In the genomic region with DNA sequence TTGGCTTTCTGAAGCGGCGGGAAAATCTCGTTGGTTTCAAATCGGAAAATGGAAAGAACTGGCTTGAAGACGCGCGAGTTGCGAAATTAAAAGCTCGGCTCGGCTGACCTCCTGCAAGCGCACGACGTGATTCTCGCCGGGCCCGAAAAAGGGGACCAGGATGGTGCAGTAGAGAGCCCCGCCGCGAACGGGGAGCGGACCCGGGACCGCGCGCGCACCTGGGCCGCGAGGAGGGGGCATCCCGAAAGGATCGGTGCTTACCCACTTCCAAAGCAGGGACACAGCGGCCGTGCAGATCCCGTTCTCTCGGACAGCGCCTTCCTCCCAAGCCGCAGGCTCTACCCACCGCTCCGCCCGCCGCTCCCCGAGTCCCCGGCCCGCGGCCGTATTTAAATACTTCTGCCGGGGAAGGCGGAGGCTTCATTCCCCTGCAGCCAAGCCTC, we compare ENCODE assay signal across 8 mouse cellular contexts. TPM values are rescaled to one million over a fixed set of nuclear protein-coding genes. Genes with fewer than 3 reads are reported as not detected.
A peak's percentile ranks its signal among the peaks of the same experiment; 100 is the strongest.
DNase-seq lines count a peak whose midpoint lies in the region; ATAC-seq and TF ChIP-seq lines count a peak whose summit lies in the region.

No protein-coding gene starts in this region.

- no peaks in the 10 kb centered on the region for H3K9me3 ChIP-seq in heart, embryonic 11.5 days (replicated peaks; ENCODE audit: control insufficient read depth, low read length)
- no peaks in the 10 kb centered on the region for H3K9me3 ChIP-seq in embryonic facial prominence, embryonic 15.5 days (replicated peaks)
- no peaks in the 10 kb centered on the region for H3K9me3 ChIP-seq in liver, embryonic 11.5 days (ENCODE audit: control insufficient read depth, low read length)
- H3K9me3 ChIP-seq in stomach, postnatal 0 days (ENCODE audit: control insufficient read depth, low read length) = no peaks in the 10 kb centered on the region

- no peaks in the 10 kb centered on the region for H3K27me3 ChIP-seq in heart, embryonic 11.5 days (ENCODE audit: control insufficient read depth, insufficient read depth, low read length)
- H3K27me3 ChIP-seq in C2C12 (ENCODE audit: control insufficient read depth, insufficient read depth, insufficient read length) = no peaks in the 10 kb centered on the region
- H3K27me3 ChIP-seq in embryonic facial prominence, embryonic 15.5 days = no peaks in the 10 kb centered on the region
- no peaks in the 10 kb centered on the region for H3K27me3 ChIP-seq in liver, embryonic 11.5 days (replicated peaks; ENCODE audit: control insufficient read depth, insufficient read depth, low read length)
- H3K27me3 ChIP-seq in stomach, postnatal 0 days (ENCODE audit: control insufficient read depth, insufficient read depth, low read length) = no peaks in the 10 kb centered on the region

- WGBS in heart, embryonic 11.5 days (ENCODE audit: insufficient replicate concordance) = under 1% methylated on average over 40 of the region's 47 CpGs
- WGBS in embryonic facial prominence, embryonic 15.5 days = 0% methylated on average over 45 of the region's 47 CpGs
- WGBS in liver, embryonic 11.5 days = under 1% methylated on average over 44 of the region's 47 CpGs
- under 1% methylated on average over 43 of the region's 47 CpGs for WGBS in stomach, postnatal 0 days

- ATAC-seq in heart, embryonic 11.5 days (replicated peaks; ENCODE audit: insufficient number of reproducible peaks, low FRiP score, low TSS enrichment) = no peak
- ATAC-seq in embryonic facial prominence, embryonic 15.5 days (ENCODE audit: insufficient number of reproducible peaks, low FRiP score, low TSS enrichment, low read depth) = no peak
- no peak for ATAC-seq in liver, embryonic 11.5 days (replicated peaks; ENCODE audit: low FRiP score)
- ATAC-seq in stomach, postnatal 0 days (ENCODE audit: low FRiP score, low TSS enrichment) = no peak

- peak overlapping the region; percentile 80 for H3K9ac ChIP-seq in heart, embryonic 11.5 days (ENCODE audit: low read depth, low read length)
- peak overlapping the region; percentile 58 for H3K9ac ChIP-seq in embryonic facial prominence, embryonic 15.5 days
- peak overlapping the region; percentile 83 for H3K9ac ChIP-seq in liver, embryonic 11.5 days (ENCODE audit: low read depth, low read length)
- H3K9ac ChIP-seq in stomach, postnatal 0 days (ENCODE audit: low read length) = peak overlapping the region; percentile 87

- peaks cover 52% of the 10 kb centered on the region for H3K79me2 ChIP-seq in C2C12 (ENCODE audit: control insufficient read depth, insufficient read depth)

- no peak for TF ChIP-seq CTCF in C2C12 (IDR thresholded peaks at IDR 0.05; ENCODE audit: control insufficient read depth, insufficient read depth, insufficient read length)
- no peak for TF ChIP-seq CTCF in stomach, postnatal 0 days (IDR thresholded peaks at IDR 0.05; ENCODE audit: low read depth)

- H3K27ac ChIP-seq in heart, embryonic 11.5 days (ENCODE audit: low read depth, low read length) = peak overlapping the region; percentile 93
- peak overlapping the region; percentile 97 for H3K27ac ChIP-seq in embryonic facial prominence, embryonic 15.5 days (replicated peaks)
- peak overlapping the region; percentile 64 for H3K27ac ChIP-seq in liver, embryonic 11.5 days (ENCODE audit: low read depth, low read length)
- H3K27ac ChIP-seq in stomach, postnatal 0 days (replicated peaks) = peak overlapping the region; percentile 92

- peaks cover 24% of the 10 kb centered on the region for H3K4me1 ChIP-seq in heart, embryonic 11.5 days (ENCODE audit: control insufficient read depth, insufficient read depth, low read length)
- H3K4me1 ChIP-seq in embryonic facial prominence, embryonic 15.5 days = peaks cover 15% of the 10 kb centered on the region
- H3K4me1 ChIP-seq in liver, embryonic 11.5 days (replicated peaks; ENCODE audit: control insufficient read depth, insufficient read depth, low read length) = peaks cover 5% of the 10 kb centered on the region; the same call in 1 of the 2 replicates
- no peaks in the 10 kb centered on the region for H3K4me1 ChIP-seq in stomach, postnatal 0 days (replicated peaks; ENCODE audit: control insufficient read depth, insufficient read depth)

- peak overlapping the region; percentile 71 for H3K4me3 ChIP-seq in heart, embryonic 11.5 days (ENCODE audit: low read depth, low read length)
- H3K4me3 ChIP-seq in C2C12 (ENCODE audit: insufficient read depth, poor library complexity, severe bottlenecking) = peak overlapping the region; percentile 68
- H3K4me3 ChIP-seq in embryonic facial prominence, embryonic 15.5 days (replicated peaks) = peak overlapping the region; percentile 83
- H3K4me3 ChIP-seq in liver, embryonic 11.5 days (ENCODE audit: low read depth, low read length) = peak overlapping the region; percentile 84
- peak overlapping the region; percentile 87 for H3K4me3 ChIP-seq in stomach, postnatal 0 days (ENCODE audit: low read depth, low read length)

- H3K4me2 ChIP-seq in heart, embryonic 11.5 days = peak overlapping the region; percentile 81
- peak overlapping the region; percentile 86 for H3K4me2 ChIP-seq in embryonic facial prominence, embryonic 15.5 days (replicated peaks)
- H3K4me2 ChIP-seq in liver, embryonic 11.5 days = peak overlapping the region; percentile 91
- H3K4me2 ChIP-seq in stomach, postnatal 0 days (replicated peaks; ENCODE audit: low read depth) = peak overlapping the region; percentile 74

- no peak for DNase-seq in heart, adult 18-20 months
- no peak for DNase-seq in liver, embryonic 11.5 days (ENCODE audit: low spot score)
- DNase-seq in stomach, postnatal 0 days (ENCODE audit: low spot score) = no peak
- DNase-seq in right cerebral cortex, postnatal 10 days (ENCODE audit: low spot score in 2 of 2) = no peak
- DNase-seq in kidney, postnatal 4 days = no peak

- H3K36me3 ChIP-seq in heart, embryonic 11.5 days (ENCODE audit: control insufficient read depth, insufficient read depth, low read length) = no peaks in the 10 kb centered on the region
- H3K36me3 ChIP-seq in C2C12 (ENCODE audit: control insufficient read depth, insufficient read depth) = peaks cover 22% of the 10 kb centered on the region
- no peaks in the 10 kb centered on the region for H3K36me3 ChIP-seq in embryonic facial prominence, embryonic 15.5 days
- no peaks in the 10 kb centered on the region for H3K36me3 ChIP-seq in liver, embryonic 11.5 days (ENCODE audit: control insufficient read depth, insufficient read depth, low read length)
- no peaks in the 10 kb centered on the region for H3K36me3 ChIP-seq in stomach, postnatal 0 days (ENCODE audit: control insufficient read depth, insufficient read depth, low read length)

- peak overlapping the region; percentile 79 for H3ac ChIP-seq in C2C12 (ENCODE audit: control insufficient read depth, insufficient read length, low read depth)

- peaks cover 44% of the 10 kb centered on the region for H3K79me3 ChIP-seq in C2C12 (ENCODE audit: low read depth)

- TF ChIP-seq EP300 in stomach, postnatal 0 days (optimal IDR thresholded peaks at IDR 0.05) = no peak

TF ChIP-seq in C2C12, 6 proteins besides CTCF, POLR2A, EP300 and RAD21:
- TF ChIP-seq FOSL1 (IDR thresholded peaks at IDR 0.05; ENCODE audit: insufficient read depth, low read length, poor library complexity, severe bottlenecking) (no peak), CEBPB (IDR thresholded peaks at IDR 0.05; ENCODE audit: low read depth) (peak; percentile 24)

RNA-seq across cellular contexts. Expression of a gene that starts 0.4 kb away (rescaled TPM):
- polyA plus RNA-seq in heart, embryonic 11.5 days (2014; fragmentation: Nextera tagmentation; extraction: Ambion mirVana) = 91.0 and 94.9 TPM in 2 replicates
- total RNA-seq in heart, adult 18-20 months (2021) = 10 to 100 TPM; 14.2 to 22.1 TPM
- polyA plus RNA-seq in C2C12 (2012; fragmentation: generic; extraction: Trizol) = 89.6 TPM
- polyA plus RNA-seq in embryonic facial prominence, embryonic 15.5 days (2015; fragmentation: Nextera tagmentation; extraction: Ambion mirVana) = 117 and 125 TPM in 2 replicates
- 48.2 and 49.3 TPM in 2 replicates for polyA plus RNA-seq in liver, embryonic 11.5 days (2014; fragmentation: Nextera tagmentation; extraction: Ambion mirVana)
- 281 and 313 TPM in 2 replicates for polyA plus RNA-seq in stomach, postnatal 0 days (2015; fragmentation: Nextera tagmentation; extraction: Ambion mirVana)

RNA-seq across cellular contexts. Expression of a gene that starts 44.1 kb away (rescaled TPM):
- 55.2 and 56.2 TPM in 2 replicates for polyA plus RNA-seq in heart, embryonic 11.5 days (2014; fragmentation: Nextera tagmentation; extraction: Ambion mirVana)
- total RNA-seq in heart, adult 18-20 months (2021) = 10 to 100 TPM; 54.8 to 76.9 TPM
- 17.4 TPM for polyA plus RNA-seq in C2C12 (2012; fragmentation: generic; extraction: Trizol)
- 63.3 and 63.5 TPM in 2 replicates for polyA plus RNA-seq in embryonic facial prominence, embryonic 15.5 days (2015; fragmentation: Nextera tagmentation; extraction: Ambion mirVana)
- 80.2 and 80.8 TPM in 2 replicates for polyA plus RNA-seq in liver, embryonic 11.5 days (2014; fragmentation: Nextera tagmentation; extraction: Ambion mirVana)
- polyA plus RNA-seq in stomach, postnatal 0 days (2015; fragmentation: Nextera tagmentation; extraction: Ambion mirVana) = 43.4 and 46.0 TPM in 2 replicates

RNA-seq across cellular contexts. Expression of a gene that starts 44.1 kb away (rescaled TPM):
- 708 and 716 TPM in 2 replicates for polyA plus RNA-seq in heart, embryonic 11.5 days (2014; fragmentation: Nextera tagmentation; extraction: Ambion mirVana)
- 1,000 to 10,000 TPM in 1 of 2 experiments, 100 to 1,000 TPM in 1; 684 to 1,088 TPM for total RNA-seq in heart, adult 18-20 months (2021)
- polyA plus RNA-seq in C2C12 (2012; fragmentation: generic; extraction: Trizol) = 2,170 TPM
- polyA plus RNA-seq in embryonic facial prominence, embryonic 15.5 days (2015; fragmentation: Nextera tagmentation; extraction: Ambion mirVana) = 1,081 and 1,085 TPM in 2 replicates
- polyA plus RNA-seq in liver, embryonic 11.5 days (2014; fragmentation: Nextera tagmentation; extraction: Ambion mirVana) = 1,151 and 1,248 TPM in 2 replicates
- polyA plus RNA-seq in stomach, postnatal 0 days (2015; fragmentation: Nextera tagmentation; extraction: Ambion mirVana) = 917 and 919 TPM in 2 replicates

RNA-seq across cellular contexts. Expression of a gene that starts 57.2 kb away (rescaled TPM):
- polyA plus RNA-seq in heart, embryonic 11.5 days (2014; fragmentation: Nextera tagmentation; extraction: Ambion mirVana) = not detected in 2 replicates
- 1 to 10 TPM in 1 of 2 experiments, not detected in 1; 4.0 TPM for total RNA-seq in heart, adult 18-20 months (2021)
- not detected for polyA plus RNA-seq in C2C12 (2012; fragmentation: generic; extraction: Trizol)
- polyA plus RNA-seq in embryonic facial prominence, embryonic 15.5 days (2015; fragmentation: Nextera tagmentation; extraction: Ambion mirVana) = 1.4 TPM in 1 of 2 replicates, not detected in the other
- polyA plus RNA-seq in liver, embryonic 11.5 days (2014; fragmentation: Nextera tagmentation; extraction: Ambion mirVana) = not detected in 2 replicates
- polyA plus RNA-seq in stomach, postnatal 0 days (2015; fragmentation: Nextera tagmentation; extraction: Ambion mirVana) = not detected in 2 replicates
